8 mouse cellular contexts compared by ENCODE assay signal in genomic region chr7:139273397-139273719, GRCm38 (mm10). TPM values are rescaled to one million over a fixed set of nuclear protein-coding genes. Genes with fewer than 3 reads are reported as not detected.
DNase-seq lines count a peak whose midpoint lies in the region; ATAC-seq and TF ChIP-seq lines count a peak whose summit lies in the region.

No protein-coding gene starts in this region.

- H3K27me3 ChIP-seq in heart, embryonic 10.5 days (ENCODE audit: insufficient read depth, poor library complexity, severe bottlenecking) = no peaks in the 10 kb centered on the region
- H3K27me3 ChIP-seq in kidney, postnatal 0 days (ENCODE audit: insufficient read depth, low read length) = no peaks in the 10 kb centered on the region
- no peaks in the 10 kb centered on the region for H3K27me3 ChIP-seq in midbrain, embryonic 10.5 days (ENCODE audit: low read depth, poor library complexity, severe bottlenecking)

- 0 out of 2 replicates have a peak, but pooled peaks have one; percentile 8 for TF ChIP-seq CTCF in kidney, postnatal 0 days (IDR thresholded peaks at IDR 0.05; ENCODE audit: low read depth)

- peak; percentile 21 for DNase-seq in thymus, postnatal 0 days (ENCODE audit: low spot score)
- DNase-seq in thymus, postnatal 4 days = no peak
- DNase-seq in heart, embryonic 10.5 days (ENCODE audit: low spot score) = peak; percentile 91
- peak; percentile 82 for DNase-seq in kidney, postnatal 0 days (ENCODE audit: low spot score)
- peak; percentile 79 to 89 for DNase-seq in lung, postnatal 4 days
- DNase-seq in cerebellum, adult 8-10 months = no peak
- DNase-seq in left cerebral cortex, adult 8-10 months (ENCODE audit: low spot score in 2 of 2) = no peak
- DNase-seq in midbrain, embryonic 10.5 days (ENCODE audit: low spot score) = no peak

- H3K27ac ChIP-seq in heart, embryonic 10.5 days = peak overlapping the region; percentile 91
- peak overlapping the region; percentile 65; the same call in 1 of the 2 replicates for H3K27ac ChIP-seq in kidney, postnatal 0 days
- no peak overlapping the region for H3K27ac ChIP-seq in midbrain, embryonic 10.5 days (replicated peaks)

- no peak overlapping the region for H3K4me2 ChIP-seq in kidney, postnatal 0 days (ENCODE audit: low read length)

- peaks cover 39% of the 10 kb centered on the region for H3K4me1 ChIP-seq in heart, embryonic 10.5 days
- peaks cover 21% of the 10 kb centered on the region for H3K4me1 ChIP-seq in kidney, postnatal 0 days (replicated peaks; ENCODE audit: insufficient read depth, low read length)
- H3K4me1 ChIP-seq in midbrain, embryonic 10.5 days = peaks cover 15% of the 10 kb centered on the region

- 5% methylated on average over 2 of the region's 2 CpGs for WGBS in heart, embryonic 10.5 days
- WGBS in kidney, postnatal 0 days = 14% methylated on average over 2 of the region's 2 CpGs
- 73% methylated on average over 2 of the region's 2 CpGs for whole genome bisulfite sequencing in midbrain, embryonic 10.5 days

- H3K36me3 ChIP-seq in heart, embryonic 10.5 days = peaks cover 12% of the 10 kb centered on the region
- 0 out of 2 replicates have a peak, but pooled peaks cover 1% of the 10 kb centered on the region for H3K36me3 ChIP-seq in kidney, postnatal 0 days (ENCODE audit: insufficient read depth, low read length)
- H3K36me3 ChIP-seq in midbrain, embryonic 10.5 days = no peaks in the 10 kb centered on the region

- H3K9ac ChIP-seq in kidney, postnatal 0 days (ENCODE audit: low read depth, low read length) = no peak overlapping the region

- H3K4me3 ChIP-seq in heart, embryonic 10.5 days = peak overlapping the region; percentile 10; the same call in 1 of the 2 replicates
- no peak overlapping the region for H3K4me3 ChIP-seq in kidney, postnatal 0 days (replicated peaks; ENCODE audit: low read depth, low read length)
- H3K4me3 ChIP-seq in midbrain, embryonic 10.5 days = no peak overlapping the region

- H3K9me3 ChIP-seq in heart, embryonic 10.5 days = no peaks in the 10 kb centered on the region
- no peaks in the 10 kb centered on the region for H3K9me3 ChIP-seq in kidney, postnatal 0 days (replicated peaks; ENCODE audit: low read length)
- no peaks in the 10 kb centered on the region for H3K9me3 ChIP-seq in midbrain, embryonic 10.5 days (replicated peaks)

- peak; percentile 89 for ATAC-seq in kidney, postnatal 0 days (replicated peaks; ENCODE audit: low FRiP score, low read depth)

RNA-seq across cellular contexts. Expression of gene Pwwp2b, which starts 25.1 kb away (rescaled TPM):
- 3.7 and 3.9 TPM in 2 replicates for polyA plus RNA-seq in thymus, postnatal 0 days (2015; fragmentation: Nextera tagmentation; extraction: Ambion mirVana)
- 10.5 and 11.1 TPM in 2 replicates for polyA plus RNA-seq in heart, embryonic 10.5 days (2016; fragmentation: Nextera tagmentation; extraction: Ambion mirVana)
- polyA plus RNA-seq in kidney, postnatal 0 days (2015; fragmentation: Nextera tagmentation; extraction: Ambion mirVana) = 9.4 and 10.2 TPM in 2 replicates
- total RNA-seq in left cerebral cortex, adult 8-10 months (2022) = 10 to 100 TPM; 16.8 to 18.3 (median 17.7) TPM
- 4.3 and 4.4 TPM in 2 replicates for polyA plus RNA-seq in midbrain, embryonic 10.5 days (2016; fragmentation: Nextera tagmentation; extraction: Ambion mirVana)

Comparison
In these comparisons a context has a peak if more than half of its experiments do, and no peak if none do; other contexts are left out.
1. DNase-seq: peak in thymus, postnatal 0 days (single experiment), heart, embryonic 10.5 days (single experiment), kidney, postnatal 0 days (single experiment) and lung, postnatal 4 days (2 of 2); none in thymus, postnatal 4 days (single experiment), cerebellum, adult 8-10 months (single experiment), left cerebral cortex, adult 8-10 months (0 of 2) and midbrain, embryonic 10.5 days (single experiment).